Mouse (Mus musculus): ENCODE results near the gene Ankrd11. TPM values are rescaled to one million over a fixed set of nuclear protein-coding genes. Genes with fewer than 3 reads are reported as not detected.
"Not testable (repeated sequence)": the region's sequence is repeated elsewhere in the genome, so short reads cannot be mapped to it uniquely, and the experiment has no call there.

The Ankrd11 gene
- polyA plus RNA-seq, 1 experiment from 2014 or later = 55.5 TPM

- no peaks in the 10 kb centered on the region for H3K27me3 ChIP-seq (ENCODE audit: control insufficient read depth, insufficient read depth, low read length)
- peaks cover 16% of the 10 kb centered on the region for H3K4me1 ChIP-seq (ENCODE audit: control insufficient read depth, insufficient read depth, low read length)
- peak overlapping the region; percentile 67 for H3K4me2 ChIP-seq (replicated peaks; ENCODE audit: low read depth, low read length)
- 1% methylated on average over 14 of the region's 14 CpGs for WGBS
- peak overlapping the region; percentile 97 for H3K9ac ChIP-seq (ENCODE audit: low read depth, low read length)
- H3K4me3 ChIP-seq (ENCODE audit: low read length) = peak overlapping the region; percentile 96
- H3K9me3 ChIP-seq (ENCODE audit: control insufficient read depth, low read length) = no peaks in the 10 kb centered on the region
- peak overlapping the region; percentile 89 for H3K27ac ChIP-seq (ENCODE audit: low read depth, low read length)
- ATAC-seq (ENCODE audit: low FRiP score, low TSS enrichment) = peak; percentile 41; the same call in 1 of the 2 replicates
- H3K36me3 ChIP-seq (ENCODE audit: control insufficient read depth, insufficient read depth, low read length) = peaks cover 13% of the 10 kb centered on the region; the same call in 1 of the 2 replicates
Observed at GRCm38 (mm10) chr8:123064809-123065213, 22.7 kb upstream of the Ankrd11 start.

- no peak for ATAC-seq (ENCODE audit: low FRiP score, low TSS enrichment)
- Histone ChIP-seq H3K27ac (ENCODE audit: low read depth, low read length) (no peak overlapping the region), H3K36me3 (ENCODE audit: control insufficient read depth, insufficient read depth, low read length) (peaks cover 13% of the 10 kb centered on the region; the same call in 1 of the 2 replicates), H3K4me3 (ENCODE audit: low read length) (no peak overlapping the region), H3K9me3 (ENCODE audit: control insufficient read depth, low read length) (no peaks in the 10 kb centered on the region), H3K27me3 (ENCODE audit: control insufficient read depth, insufficient read depth, low read length) (no peaks in the 10 kb centered on the region), H3K4me1 (ENCODE audit: control insufficient read depth, insufficient read depth, low read length) (peaks cover 16% of the 10 kb centered on the region), H3K4me2 (replicated peaks; ENCODE audit: low read depth, low read length) (no peak overlapping the region), H3K9ac (ENCODE audit: low read depth, low read length) (no peak overlapping the region)
- WGBS = 65% methylated on average over 4 of the region's 4 CpGs
Observed at GRCm38 (mm10) chr8:123064072-123064471, 22.0 kb upstream of the Ankrd11 start.

- WGBS = 78% methylated on average over 7 of the region's 7 CpGs
- no peak within 1 kb of the TSS for H3K27ac ChIP-seq (ENCODE audit: low read depth, low read length)
- no peak for ATAC-seq (ENCODE audit: low FRiP score, low TSS enrichment)
Observed at GRCm38 (mm10) chr8:123062721-123063120, 20.6 kb upstream of the Ankrd11 start, which contains the start of gene Spg7. TSS of gene Spg7 (plus strand) at chr8:123062942.

GRCm38 (mm10) chr8:123051458-123051857 is 9.4 kb upstream of the Ankrd11 start:
- H3K4me3 ChIP-seq (ENCODE audit: low read length) = no peak overlapping the region
- 0 out of 2 replicates have a peak, but pooled peaks cover 4% of the 10 kb centered on the region for H3K4me1 ChIP-seq (ENCODE audit: control insufficient read depth, insufficient read depth, low read length)
- H3K9me3 ChIP-seq (ENCODE audit: control insufficient read depth, low read length) = no peaks in the 10 kb centered on the region
- no peak overlapping the region for H3K9ac ChIP-seq (ENCODE audit: low read depth, low read length)
- ATAC-seq (ENCODE audit: low FRiP score, low TSS enrichment) = no peak
- WGBS = 65% methylated on average over 5 of the region's 5 CpGs
- H3K4me2 ChIP-seq (replicated peaks; ENCODE audit: low read depth, low read length) = no peak overlapping the region
- H3K27me3 ChIP-seq (ENCODE audit: control insufficient read depth, insufficient read depth, low read length) = no peaks in the 10 kb centered on the region
- no peak overlapping the region for H3K27ac ChIP-seq (ENCODE audit: low read depth, low read length)
- no peaks in the 10 kb centered on the region for H3K36me3 ChIP-seq (ENCODE audit: control insufficient read depth, insufficient read depth, low read length)

More at GRCm38 (mm10) chr8:123062721-123063120, 20.6 kb upstream of the Ankrd11 start, which contains the start of gene Spg7:
- Histone ChIP-seq H3K9ac (ENCODE audit: low read depth, low read length) (no peak within 1 kb of the TSS), H3K27me3 (ENCODE audit: control insufficient read depth, insufficient read depth, low read length) (no peaks in the 10 kb centered on the region), H3K4me2 (replicated peaks; ENCODE audit: low read depth, low read length) (no peak within 1 kb of the TSS), H3K9me3 (ENCODE audit: control insufficient read depth, low read length) (no peaks in the 10 kb centered on the region), H3K36me3 (ENCODE audit: control insufficient read depth, insufficient read depth, low read length) (peaks cover 8% of the 10 kb centered on the region; the same call in 1 of the 2 replicates), H3K4me3 (ENCODE audit: low read length) (no peak within 1 kb of the TSS), H3K4me1 (ENCODE audit: control insufficient read depth, insufficient read depth, low read length) (peaks cover 16% of the 10 kb centered on the region)

GRCm38 (mm10) chr8:123048402-123048801 is 6.3 kb upstream of the Ankrd11 start:
- 0 out of 2 replicates have a peak, but pooled peaks have one; percentile 18 for ATAC-seq (ENCODE audit: low FRiP score, low TSS enrichment)
- no peak overlapping the region for H3K4me3 ChIP-seq (ENCODE audit: low read length)
- no peaks in the 10 kb centered on the region for H3K9me3 ChIP-seq (ENCODE audit: control insufficient read depth, low read length)
- H3K36me3 ChIP-seq (ENCODE audit: control insufficient read depth, insufficient read depth, low read length) = no peaks in the 10 kb centered on the region
- peaks cover 8% of the 10 kb centered on the region; the same call in 1 of the 2 replicates for H3K4me1 ChIP-seq (ENCODE audit: control insufficient read depth, insufficient read depth, low read length)
- WGBS = 80% methylated on average over 7 of the region's 7 CpGs
- H3K27me3 ChIP-seq (ENCODE audit: control insufficient read depth, insufficient read depth, low read length) = no peaks in the 10 kb centered on the region
- H3K27ac ChIP-seq (ENCODE audit: low read depth, low read length) = no peak overlapping the region
- no peak overlapping the region for H3K9ac ChIP-seq (ENCODE audit: low read depth, low read length)
- no peak overlapping the region for H3K4me2 ChIP-seq (replicated peaks; ENCODE audit: low read depth, low read length)

- H3K4me2 ChIP-seq (replicated peaks; ENCODE audit: low read depth, low read length) = no peak overlapping the region
- H3K4me3 ChIP-seq (ENCODE audit: low read length) = no peak overlapping the region
- H3K36me3 ChIP-seq (ENCODE audit: control insufficient read depth, insufficient read depth, low read length) = no peaks in the 10 kb centered on the region
- peak; percentile 61; the same call in 1 of the 2 replicates for ATAC-seq (ENCODE audit: low FRiP score, low TSS enrichment)
- no peak overlapping the region; the same call in 1 of the 2 replicates for H3K27ac ChIP-seq (ENCODE audit: low read depth, low read length)
- H3K9ac ChIP-seq (ENCODE audit: low read depth, low read length) = no peak overlapping the region
- WGBS = 64% methylated on average over 7 of the region's 7 CpGs
- no peaks in the 10 kb centered on the region for H3K9me3 ChIP-seq (ENCODE audit: control insufficient read depth, low read length)
- H3K27me3 ChIP-seq (ENCODE audit: control insufficient read depth, insufficient read depth, low read length) = no peaks in the 10 kb centered on the region
- peaks cover 11% of the 10 kb centered on the region; the same call in 1 of the 2 replicates for H3K4me1 ChIP-seq (ENCODE audit: control insufficient read depth, insufficient read depth, low read length)
Observed at GRCm38 (mm10) chr8:123047827-123048226, 5.8 kb upstream of the Ankrd11 start.

GRCm38 (mm10) chr8:123046706-123047105 is 4.6 kb upstream of the Ankrd11 start:
- Histone ChIP-seq H3K27me3 (ENCODE audit: control insufficient read depth, insufficient read depth, low read length) (no peaks in the 10 kb centered on the region), H3K9me3 (ENCODE audit: control insufficient read depth, low read length) (no peaks in the 10 kb centered on the region), H3K36me3 (ENCODE audit: control insufficient read depth, insufficient read depth, low read length) (no peaks in the 10 kb centered on the region), H3K4me1 (ENCODE audit: control insufficient read depth, insufficient read depth, low read length) (peaks cover 11% of the 10 kb centered on the region; the same call in 1 of the 2 replicates), H3K27ac (ENCODE audit: low read depth, low read length) (no peak overlapping the region), H3K4me3 (ENCODE audit: low read length) (no peak overlapping the region), H3K9ac (ENCODE audit: low read depth, low read length) (no peak overlapping the region), H3K4me2 (replicated peaks; ENCODE audit: low read depth, low read length) (no peak overlapping the region)
- 75% methylated on average over 4 of the region's 4 CpGs for WGBS
- no peak for ATAC-seq (ENCODE audit: low FRiP score, low TSS enrichment)

- H3K4me2 ChIP-seq (replicated peaks; ENCODE audit: low read depth, low read length); H3K27ac ChIP-seq (ENCODE audit: low read depth, low read length); ATAC-seq (ENCODE audit: low FRiP score, low TSS enrichment); H3K4me3 ChIP-seq (ENCODE audit: low read length); H3K36me3 ChIP-seq (ENCODE audit: control insufficient read depth, insufficient read depth, low read length); H3K9me3 ChIP-seq (ENCODE audit: control insufficient read depth, low read length); H3K27me3 ChIP-seq (ENCODE audit: control insufficient read depth, insufficient read depth, low read length); H3K9ac ChIP-seq (ENCODE audit: low read depth, low read length): not testable (repeated sequence)
- WGBS = 94% methylated on average over 22 of the region's 23 CpGs
- peaks cover 19% of the 10 kb centered on the region for H3K4me1 ChIP-seq (ENCODE audit: control insufficient read depth, insufficient read depth, low read length)
Observed at GRCm38 (mm10) chr8:123044743-123045425, 2.8 kb upstream of the Ankrd11 start.

- no peak overlapping the region for H3K27ac ChIP-seq (ENCODE audit: low read depth, low read length)
- WGBS = 85% methylated on average over 3 of the region's 3 CpGs
- H3K4me1 ChIP-seq (ENCODE audit: control insufficient read depth, insufficient read depth, low read length) = peaks cover 25% of the 10 kb centered on the region
- no peak overlapping the region for H3K4me2 ChIP-seq (replicated peaks; ENCODE audit: low read depth, low read length)
- no peaks in the 10 kb centered on the region for H3K9me3 ChIP-seq (ENCODE audit: control insufficient read depth, low read length)
- no peak for ATAC-seq (ENCODE audit: low FRiP score, low TSS enrichment)
- no peaks in the 10 kb centered on the region for H3K36me3 ChIP-seq (ENCODE audit: control insufficient read depth, insufficient read depth, low read length)
- no peak overlapping the region for H3K9ac ChIP-seq (ENCODE audit: low read depth, low read length)
- no peak overlapping the region for H3K4me3 ChIP-seq (ENCODE audit: low read length)
- H3K27me3 ChIP-seq (ENCODE audit: control insufficient read depth, insufficient read depth, low read length) = no peaks in the 10 kb centered on the region
Observed at GRCm38 (mm10) chr8:123043941-123044340, 1.9 kb upstream of the Ankrd11 start.
